Mouse (Mus musculus): ENCODE measurements around the gene Klf16.
A peak's percentile ranks its signal among the peaks of the same experiment; 100 is the strongest.

The Klf16 gene

GRCm38 (mm10) chr10:80561116-80561944, 15.8 kb downstream of the Klf16 start, which contains the start of gene Rexo1:
Rexo1 (minus strand) TSS chr10:80561560.
- H3K36me3 ChIP-seq (ENCODE audit: insufficient read depth, low read length), result peaks cover 46% of the 10 kb centered on the region
- peaks cover 75% of the 10 kb centered on the region for H3K4me1 ChIP-seq (replicated peaks; ENCODE audit: low read depth, low read length)
- H3K9me3 ChIP-seq (ENCODE audit: low read length), result no peaks in the 10 kb centered on the region
- peak within 1 kb of the TSS; percentile 100 for H3K4me3 ChIP-seq (replicated peaks; ENCODE audit: low read length)
- H3K27me3 ChIP-seq (ENCODE audit: insufficient read depth, low read length), result no peaks in the 10 kb centered on the region
- no peak for TF ChIP-seq POU5F1 (IDR thresholded peaks at IDR 0.05; ENCODE audit: borderline replicate concordance, low read length)
- peak; percentile 73 for TF ChIP-seq CTCF (conservative IDR thresholded peaks at IDR 0.05; ENCODE audit: low read length)
- TF ChIP-seq NANOG (IDR thresholded peaks at IDR 0.05; ENCODE audit: borderline replicate concordance, low read length), result no peak

GRCm38 (mm10) chr10:80560621-80561020, 16.5 kb downstream of the Klf16 start:
- H3K36me3 ChIP-seq (ENCODE audit: insufficient read depth, low read length), result peaks cover 41% of the 10 kb centered on the region
- no peaks in the 10 kb centered on the region for H3K9me3 ChIP-seq (ENCODE audit: low read length)
- no peaks in the 10 kb centered on the region for H3K27me3 ChIP-seq (ENCODE audit: insufficient read depth, low read length)
- peaks cover 69% of the 10 kb centered on the region for H3K4me1 ChIP-seq (replicated peaks; ENCODE audit: low read depth, low read length)
- TF ChIP-seq CTCF (conservative IDR thresholded peaks at IDR 0.05; ENCODE audit: low read length) (no peak), NANOG (IDR thresholded peaks at IDR 0.05; ENCODE audit: borderline replicate concordance, low read length) (no peak), POU5F1 (IDR thresholded peaks at IDR 0.05; ENCODE audit: borderline replicate concordance, low read length) (no peak)
- peak overlapping the region; percentile 100 for H3K4me3 ChIP-seq (replicated peaks; ENCODE audit: low read length)

GRCm38 (mm10) chr10:80559431-80559830, 17.7 kb downstream of the Klf16 start:
- no peak for TF ChIP-seq POU5F1 (IDR thresholded peaks at IDR 0.05; ENCODE audit: borderline replicate concordance, low read length)
- TF ChIP-seq CTCF (conservative IDR thresholded peaks at IDR 0.05; ENCODE audit: low read length), result no peak
- Histone ChIP-seq H3K4me3 (replicated peaks; ENCODE audit: low read length) (no peak overlapping the region), H3K27me3 (ENCODE audit: insufficient read depth, low read length) (no peaks in the 10 kb centered on the region), H3K36me3 (ENCODE audit: insufficient read depth, low read length) (peaks cover 39% of the 10 kb centered on the region), H3K9me3 (ENCODE audit: low read length) (no peaks in the 10 kb centered on the region), H3K4me1 (replicated peaks; ENCODE audit: low read depth, low read length) (peaks cover 67% of the 10 kb centered on the region)

- no peaks in the 10 kb centered on the region for H3K27me3 ChIP-seq (ENCODE audit: insufficient read depth, low read length)
- TF ChIP-seq NANOG (IDR thresholded peaks at IDR 0.05; ENCODE audit: borderline replicate concordance, low read length) (no peak), CTCF (conservative IDR thresholded peaks at IDR 0.05; ENCODE audit: low read length) (peak; percentile 75)
- peaks cover 78% of the 10 kb centered on the region for H3K4me1 ChIP-seq (replicated peaks; ENCODE audit: low read depth, low read length)
- H3K4me3 ChIP-seq (replicated peaks; ENCODE audit: low read length), result peak overlapping the region; percentile 20; the same call in 1 of the 2 replicates
- H3K9me3 ChIP-seq (ENCODE audit: low read length), result no peaks in the 10 kb centered on the region
- peaks cover 47% of the 10 kb centered on the region for H3K36me3 ChIP-seq (ENCODE audit: insufficient read depth, low read length)
Measured at GRCm38 (mm10) chr10:80557346-80557965, 19.7 kb downstream of the Klf16 start.

GRCm38 (mm10) chr10:80553997-80554396, 23.1 kb downstream of the Klf16 start:
- Histone ChIP-seq H3K9me3 (ENCODE audit: low read length) (no peaks in the 10 kb centered on the region), H3K36me3 (ENCODE audit: insufficient read depth, low read length) (peaks cover 63% of the 10 kb centered on the region), H3K27me3 (ENCODE audit: insufficient read depth, low read length) (no peaks in the 10 kb centered on the region), H3K4me3 (replicated peaks; ENCODE audit: low read length) (no peak overlapping the region), H3K4me1 (replicated peaks; ENCODE audit: low read depth, low read length) (peaks cover 83% of the 10 kb centered on the region)
- TF ChIP-seq POU5F1 (IDR thresholded peaks at IDR 0.05; ENCODE audit: borderline replicate concordance, low read length) (no peak), NANOG (IDR thresholded peaks at IDR 0.05; ENCODE audit: borderline replicate concordance, low read length) (no peak), CTCF (conservative IDR thresholded peaks at IDR 0.05; ENCODE audit: low read length) (no peak)

GRCm38 (mm10) chr10:80553575-80553974, 23.5 kb downstream of the Klf16 start:
- H3K4me1 ChIP-seq (replicated peaks; ENCODE audit: low read depth, low read length), result peaks cover 83% of the 10 kb centered on the region
- H3K36me3 ChIP-seq (ENCODE audit: insufficient read depth, low read length), result peaks cover 67% of the 10 kb centered on the region
- H3K27me3 ChIP-seq (ENCODE audit: insufficient read depth, low read length), result no peaks in the 10 kb centered on the region
- no peak overlapping the region for H3K4me3 ChIP-seq (replicated peaks; ENCODE audit: low read length)
- no peaks in the 10 kb centered on the region for H3K9me3 ChIP-seq (ENCODE audit: low read length)
- no peak for TF ChIP-seq POU5F1 (IDR thresholded peaks at IDR 0.05; ENCODE audit: borderline replicate concordance, low read length)
- no peak for TF ChIP-seq CTCF (conservative IDR thresholded peaks at IDR 0.05; ENCODE audit: low read length)
- no peak for TF ChIP-seq NANOG (IDR thresholded peaks at IDR 0.05; ENCODE audit: borderline replicate concordance, low read length)

- Histone ChIP-seq H3K9me3 (ENCODE audit: low read length) (no peaks in the 10 kb centered on the region), H3K4me1 (replicated peaks; ENCODE audit: low read depth, low read length) (peaks cover 83% of the 10 kb centered on the region), H3K4me3 (replicated peaks; ENCODE audit: low read length) (no peak overlapping the region), H3K27me3 (ENCODE audit: insufficient read depth, low read length) (no peaks in the 10 kb centered on the region), H3K36me3 (ENCODE audit: insufficient read depth, low read length) (peaks cover 68% of the 10 kb centered on the region)
- no peak for TF ChIP-seq NANOG (IDR thresholded peaks at IDR 0.05; ENCODE audit: borderline replicate concordance, low read length)
- TF ChIP-seq CTCF (conservative IDR thresholded peaks at IDR 0.05; ENCODE audit: low read length), result no peak
- no peak for TF ChIP-seq POU5F1 (IDR thresholded peaks at IDR 0.05; ENCODE audit: borderline replicate concordance, low read length)
Measured at GRCm38 (mm10) chr10:80552364-80552763, 24.8 kb downstream of the Klf16 start.

GRCm38 (mm10) chr10:80549279-80549678, 27.8 kb downstream of the Klf16 start:
- Histone ChIP-seq H3K36me3 (ENCODE audit: insufficient read depth, low read length) (peaks cover 83% of the 10 kb centered on the region), H3K27me3 (ENCODE audit: insufficient read depth, low read length) (no peaks in the 10 kb centered on the region), H3K9me3 (ENCODE audit: low read length) (no peaks in the 10 kb centered on the region), H3K4me3 (replicated peaks; ENCODE audit: low read length) (peak overlapping the region; percentile 13; the same call in 1 of the 2 replicates), H3K4me1 (replicated peaks; ENCODE audit: low read depth, low read length) (peaks cover 83% of the 10 kb centered on the region)
- TF ChIP-seq POU5F1 (IDR thresholded peaks at IDR 0.05; ENCODE audit: borderline replicate concordance, low read length) (no peak), CTCF (conservative IDR thresholded peaks at IDR 0.05; ENCODE audit: low read length) (no peak), NANOG (IDR thresholded peaks at IDR 0.05; ENCODE audit: borderline replicate concordance, low read length) (no peak)
